Mouse (Mus musculus): ENCODE results near the gene Mrpl37.
"Not testable (repeated sequence)": the region's sequence is repeated elsewhere in the genome, so short reads cannot be mapped to it uniquely, and the experiment has no call there.

The Mrpl37 gene

DNA sequence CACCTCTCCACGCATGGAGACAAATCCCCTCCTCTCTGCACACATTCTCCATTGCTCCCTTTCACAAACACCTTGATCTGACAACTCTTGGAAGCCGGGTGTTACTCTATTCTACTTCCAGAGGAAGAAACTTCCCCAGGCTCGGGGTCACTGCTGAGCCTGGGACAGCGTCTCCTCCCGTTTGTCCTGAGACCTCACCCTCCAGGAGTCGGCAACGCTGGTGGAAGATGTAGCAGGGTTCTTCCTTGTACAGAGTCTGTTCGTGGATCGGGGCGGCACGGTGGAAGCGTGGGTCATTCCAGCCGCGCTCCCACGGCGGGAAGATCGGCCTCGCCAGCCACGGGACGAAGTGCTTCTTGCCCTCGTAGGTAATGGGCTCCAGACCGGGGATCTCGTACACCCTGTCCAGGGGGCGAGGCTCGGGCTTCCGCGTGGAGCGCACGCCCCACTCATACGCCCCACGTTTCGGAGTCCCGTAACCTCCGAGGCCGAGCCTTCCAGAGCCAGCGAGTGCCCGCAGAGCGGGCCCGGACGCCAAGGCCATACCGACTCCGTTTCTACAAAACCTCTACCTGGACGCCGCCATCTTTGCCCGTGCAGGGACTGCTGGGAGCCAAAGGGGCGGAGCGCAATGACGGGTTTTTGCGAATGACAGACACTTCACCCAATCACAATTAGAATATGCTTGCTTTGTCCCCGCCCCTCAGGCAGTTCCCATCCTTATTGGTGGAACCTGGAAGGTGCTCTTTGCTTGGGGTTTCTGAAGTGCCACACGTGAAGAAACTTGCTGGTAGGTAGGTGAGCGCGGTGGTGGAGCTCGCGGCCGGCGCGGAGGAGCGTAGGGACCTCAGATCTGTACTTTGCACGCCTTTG, at the start of gene Mrpl37, which contains the start of gene Cyb5rl:
Mrpl37 (minus strand) TSS at position 617 of the 873 bp plus-strand sequence.
Cyb5rl (plus strand) TSS at position 737 of the 873 bp plus-strand sequence.
- peak; percentile 96 for DNase-seq (ENCODE audit: low spot score)

DNA sequence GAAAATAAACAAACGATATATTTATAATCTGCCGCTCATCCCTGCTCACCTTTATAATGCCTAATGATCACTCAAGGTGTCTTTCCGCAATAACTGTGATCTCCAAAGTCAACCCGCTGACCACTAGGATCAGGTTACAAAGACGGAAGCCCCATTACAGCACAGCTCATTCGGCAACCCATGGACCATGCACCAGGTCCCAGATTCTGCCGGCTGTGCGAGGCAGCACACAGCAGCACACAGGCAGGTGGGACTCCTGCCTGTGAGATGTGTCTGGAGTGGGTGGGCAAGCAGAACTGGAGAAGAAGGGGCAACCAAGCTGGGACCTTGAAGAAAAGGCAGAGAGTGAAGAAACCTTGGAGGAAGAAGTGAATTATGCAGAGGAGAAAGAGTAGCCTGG, 47.6 kb upstream of the Mrpl37 start:
- DNase-seq (ENCODE audit: low spot score), result no peak

DNA sequence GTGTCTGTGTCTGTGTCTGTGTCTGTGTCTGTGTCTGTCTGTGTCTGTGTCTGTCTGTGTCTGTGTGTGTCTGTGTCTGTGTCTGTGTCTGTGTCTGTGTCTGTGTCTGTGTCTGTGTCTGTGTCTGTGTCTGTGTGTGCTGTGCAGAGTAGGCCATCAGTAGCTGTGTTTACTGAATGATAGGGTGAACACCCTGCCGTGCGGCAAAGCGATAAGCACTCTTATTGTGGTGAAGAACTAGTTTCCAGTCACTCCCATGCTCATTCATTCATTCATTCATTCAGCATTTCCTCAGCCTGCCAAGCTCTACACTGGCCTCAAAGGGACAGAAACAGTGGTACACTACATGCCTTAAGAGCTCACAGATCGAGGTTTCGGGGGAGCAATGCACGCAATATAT, 42.5 kb upstream of the Mrpl37 start:
- DNase-seq (ENCODE audit: low spot score), result not testable (repeated sequence)

DNA sequence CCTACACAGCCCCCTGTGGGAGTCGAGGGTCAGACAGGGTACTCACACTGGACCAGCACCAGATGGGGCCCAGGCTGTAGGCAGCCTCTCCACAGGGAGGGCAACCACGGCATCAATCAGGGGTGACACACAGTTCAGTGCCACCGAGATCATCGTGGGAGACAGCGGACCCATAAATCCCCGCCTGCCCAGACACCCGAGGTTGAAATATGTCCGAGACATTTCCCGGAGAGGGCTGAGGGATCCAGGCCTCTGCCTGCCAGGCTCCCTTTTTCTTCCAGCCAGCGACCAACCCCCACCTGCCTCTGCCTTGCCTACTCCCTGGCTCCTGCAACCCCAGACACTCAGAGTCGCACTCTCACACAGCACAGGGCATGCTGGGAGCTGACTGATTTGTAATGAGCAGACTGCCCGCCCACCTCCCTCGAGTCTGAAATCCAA, 41.6 kb upstream of the Mrpl37 start:
- DNase-seq (ENCODE audit: low spot score), result no peak

DNA sequence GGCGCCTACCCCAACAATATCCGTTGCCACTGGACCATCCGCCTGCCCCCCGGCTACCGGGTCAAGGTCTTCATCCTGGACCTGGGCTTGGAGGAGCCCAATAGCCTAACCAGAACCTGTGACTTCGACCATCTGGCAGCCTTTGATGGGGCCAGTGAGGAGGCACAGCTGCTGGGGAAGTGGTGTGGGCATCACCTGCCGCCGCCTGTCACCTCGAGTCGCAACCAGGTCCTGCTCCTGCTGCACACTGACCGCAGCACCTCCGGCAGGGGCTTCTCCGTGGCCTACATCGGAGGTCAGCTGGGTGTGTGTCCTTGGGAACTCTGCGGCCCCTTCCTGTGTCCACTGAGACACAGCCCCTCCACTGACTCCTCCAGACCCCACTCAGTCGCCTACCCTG, 40.1 kb upstream of the Mrpl37 start:
- DNase-seq (ENCODE audit: low spot score), result no peak

DNA sequence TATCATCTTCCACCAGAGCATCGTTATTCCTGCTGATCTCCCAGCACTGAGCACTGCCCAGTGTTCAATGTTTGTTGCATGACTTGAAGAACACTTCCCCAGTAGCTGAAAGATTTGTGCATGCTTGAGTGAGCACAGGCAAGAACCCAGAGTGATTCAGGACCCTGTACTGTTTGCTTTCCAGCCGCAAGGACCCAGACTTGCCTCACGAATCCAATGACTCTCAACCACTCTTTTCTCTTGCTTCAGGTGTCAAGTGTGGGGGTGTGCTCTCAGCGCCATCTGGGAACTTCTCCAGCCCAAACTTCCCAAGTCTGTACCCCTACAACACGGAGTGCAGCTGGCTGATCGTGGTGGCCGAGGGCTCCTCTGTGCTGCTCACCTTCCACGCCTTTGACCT, 35.6 kb upstream of the Mrpl37 start:
- DNase-seq (ENCODE audit: low spot score), result no peak

DNA sequence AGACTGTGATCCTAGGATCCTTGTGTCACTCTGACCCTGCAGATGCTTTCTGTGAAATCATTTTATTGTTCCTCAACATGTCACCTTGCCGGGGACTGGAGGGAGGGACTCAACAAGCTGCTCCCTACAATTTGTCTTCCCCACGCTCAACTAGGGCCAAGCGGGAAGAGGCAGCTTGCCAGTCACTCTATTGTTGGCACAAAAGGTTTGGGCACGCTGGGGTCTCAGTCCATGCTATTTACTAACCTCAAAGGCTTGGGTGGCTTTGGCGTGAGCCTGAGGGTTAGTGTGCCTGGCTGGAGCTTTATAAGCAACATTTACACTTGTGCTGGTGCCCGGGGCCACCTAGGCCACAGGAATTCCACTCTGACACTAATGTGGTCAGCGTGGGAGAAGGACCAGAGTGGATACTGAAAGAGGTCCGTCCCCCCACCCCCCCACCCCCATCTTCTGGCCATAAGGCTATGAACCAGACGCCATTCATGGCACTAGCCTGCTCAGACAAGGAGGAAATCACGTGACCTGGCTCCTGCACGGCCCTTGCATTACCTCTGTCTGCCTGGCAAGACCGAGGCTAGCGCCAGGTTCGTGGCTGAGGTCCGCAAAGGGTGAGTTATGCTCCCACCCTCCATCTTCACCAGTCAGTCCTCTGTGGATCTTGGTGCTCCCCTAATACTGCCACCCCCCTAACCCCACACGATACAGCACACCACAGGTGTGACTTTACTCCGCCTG, 32.3 kb upstream of the Mrpl37 start:
- no peak for DNase-seq (ENCODE audit: low spot score)

DNA sequence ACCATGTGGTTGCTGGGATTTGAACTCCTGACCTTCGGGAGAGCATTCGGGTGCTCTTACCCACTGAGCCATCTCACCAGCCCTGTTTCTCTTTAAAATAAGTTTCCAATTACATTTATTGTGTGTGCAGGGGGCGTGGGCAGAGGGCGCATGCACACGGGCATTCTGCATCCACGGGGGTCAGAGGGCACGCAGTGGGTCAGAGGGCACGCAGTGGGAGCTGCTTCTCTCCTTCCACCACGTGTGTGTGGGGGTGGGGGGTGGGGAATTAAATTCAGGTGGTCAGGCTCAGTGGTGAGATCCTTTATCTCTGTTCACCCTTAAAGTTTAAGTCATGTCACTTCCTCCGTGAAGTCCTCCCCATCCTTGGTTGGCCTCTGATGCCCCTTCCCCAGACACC, 31.7 kb upstream of the Mrpl37 start:
- DNase-seq (ENCODE audit: low spot score), result no peak

DNA sequence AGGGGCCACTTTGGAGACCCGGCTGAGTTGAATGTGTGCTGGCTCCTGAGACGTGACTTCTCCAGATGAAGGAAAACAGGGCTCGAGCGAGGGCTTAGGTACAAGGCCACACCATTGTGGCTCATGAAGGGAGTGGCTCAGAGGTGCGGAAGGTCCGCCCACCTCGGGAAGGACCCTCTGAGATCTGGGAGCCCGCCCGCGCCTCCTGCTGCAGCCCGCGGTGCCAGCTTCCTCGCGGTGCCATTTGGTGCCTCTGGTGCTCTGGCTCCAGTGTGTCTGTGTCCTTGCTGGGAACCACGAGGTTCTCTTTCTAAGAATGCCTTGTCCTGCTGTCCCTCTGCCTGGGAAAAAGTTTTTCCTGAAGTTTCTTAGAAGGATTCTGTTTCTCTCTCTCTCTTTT, 31.2 kb upstream of the Mrpl37 start:
- no peak for DNase-seq (ENCODE audit: low spot score)

DNA sequence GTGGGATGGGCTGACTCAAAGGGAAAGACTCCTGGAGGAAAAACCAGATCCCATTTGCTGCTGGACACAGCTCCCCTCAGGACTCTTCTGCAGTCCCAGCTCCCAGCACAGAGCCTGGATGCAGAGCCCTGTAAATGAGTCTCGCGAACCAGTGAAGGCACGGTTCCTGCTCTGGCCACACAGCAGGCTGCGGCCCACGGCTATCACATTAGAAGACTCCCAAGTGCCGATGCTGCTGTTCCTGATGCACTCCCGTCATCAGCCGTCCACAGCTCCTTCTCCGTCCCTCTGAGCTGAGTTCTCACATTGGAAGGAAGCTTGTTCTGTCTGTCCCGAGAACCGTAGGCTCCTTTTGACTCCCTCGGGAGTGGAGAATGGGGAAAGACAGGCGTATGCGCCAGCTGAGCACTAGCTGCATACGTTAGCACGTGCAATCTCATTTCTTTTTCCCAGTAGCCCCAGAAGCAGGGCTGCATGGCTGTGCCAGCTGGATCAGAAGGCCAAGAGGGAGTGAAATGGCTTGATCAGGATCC, 30.2 kb upstream of the Mrpl37 start, which contains the start of gene Cdcp2:
Cdcp2 (plus strand) TSS at position 51 of the 533 bp plus-strand sequence.
- DNase-seq (ENCODE audit: low spot score), result no peak

DNA sequence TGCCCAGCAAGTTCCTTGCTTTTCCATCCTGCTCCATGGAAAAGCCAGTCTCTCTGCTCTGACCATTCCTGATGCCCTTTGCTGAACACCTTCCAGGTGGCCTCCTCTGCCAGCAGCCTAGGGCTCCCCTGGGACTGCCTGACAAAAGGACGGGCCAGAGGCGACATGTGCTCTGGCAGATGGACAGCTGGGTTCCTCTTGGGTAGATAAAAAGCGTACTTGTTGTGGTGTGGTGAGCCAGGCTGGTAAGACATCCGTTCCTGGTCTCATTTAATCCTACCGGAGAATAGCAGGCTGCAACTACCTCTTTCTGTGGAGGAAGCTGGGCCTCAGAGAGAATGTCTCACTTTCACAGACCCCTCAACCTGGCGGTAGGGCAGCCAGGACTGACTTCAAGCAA, 29.4 kb upstream of the Mrpl37 start:
- DNase-seq (ENCODE audit: low spot score), result no peak

DNA sequence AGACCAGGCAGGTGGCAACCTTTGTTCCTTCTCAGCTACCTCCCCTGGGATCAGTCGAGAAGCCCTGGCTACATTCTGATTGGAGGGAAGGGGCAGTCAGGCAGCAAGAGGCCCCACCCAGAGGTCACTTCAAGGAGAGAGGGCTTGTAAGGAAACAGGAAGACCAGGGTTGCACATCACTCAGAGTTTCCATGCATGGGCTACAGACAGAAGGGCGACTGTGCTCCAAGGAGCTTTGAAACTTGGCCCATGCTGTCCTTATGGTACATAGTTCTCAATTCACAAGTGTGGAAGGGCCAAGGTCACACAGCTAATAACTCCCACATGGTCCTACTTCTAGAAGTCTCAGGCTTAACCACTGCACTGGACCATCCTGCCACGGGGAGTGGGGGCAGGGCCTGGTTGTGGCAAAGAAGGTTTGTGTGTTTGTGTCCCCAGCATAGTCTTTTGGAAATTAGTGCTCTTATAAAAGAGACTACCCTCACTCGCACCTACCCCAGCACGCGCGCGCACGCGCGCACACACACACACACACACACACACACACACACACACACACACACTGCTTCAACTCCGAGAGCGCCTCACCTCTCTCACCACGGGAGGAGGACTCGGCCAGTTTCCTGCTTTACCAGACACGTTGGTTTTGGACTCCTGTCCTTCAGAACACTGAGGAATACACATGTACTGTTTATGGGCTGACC, 28.0 kb upstream of the Mrpl37 start:
- DNase-seq (ENCODE audit: low spot score), result no peak

DNA sequence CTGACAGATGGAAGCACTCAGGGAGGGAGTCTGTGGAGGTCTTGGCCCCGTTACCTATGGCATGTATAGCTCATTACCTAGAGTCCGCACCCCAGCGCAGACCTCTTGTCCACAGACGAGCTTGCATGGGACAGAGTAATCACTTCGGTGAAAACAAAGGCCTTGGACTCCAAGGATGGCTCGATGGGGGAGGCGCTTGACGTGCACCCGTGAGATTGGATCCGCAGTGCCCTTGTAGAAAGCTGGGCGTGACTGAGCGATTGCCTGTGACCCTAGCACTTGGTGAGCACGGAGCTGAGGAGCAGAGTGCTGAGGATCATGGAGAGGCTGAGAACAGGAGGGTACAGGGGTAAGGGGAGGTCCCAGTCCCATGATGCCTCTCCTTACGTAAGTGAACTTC, 25.0 kb upstream of the Mrpl37 start:
- no peak for DNase-seq (ENCODE audit: low spot score)

DNA sequence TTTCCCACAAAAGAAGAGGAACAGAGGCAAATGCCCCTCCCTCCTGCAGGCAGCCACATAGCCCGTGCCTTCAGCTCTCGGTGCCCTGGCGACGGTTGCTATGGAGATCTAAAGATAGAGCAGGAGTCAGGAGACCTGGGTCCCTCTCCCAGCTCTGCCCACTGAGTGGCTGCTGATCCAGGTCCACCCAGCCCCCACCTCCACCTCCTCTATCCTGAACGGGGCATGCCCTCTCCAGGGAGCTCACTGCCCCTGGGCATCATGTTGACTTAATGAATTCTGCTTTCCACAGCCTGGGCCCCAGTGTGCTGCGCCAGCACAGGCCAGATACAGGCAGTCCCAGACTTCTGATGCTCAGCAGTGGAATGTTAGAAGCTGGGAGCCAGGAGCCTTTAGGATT, 18.2 kb upstream of the Mrpl37 start:
- DNase-seq (ENCODE audit: low spot score), result peak; percentile 79

DNA sequence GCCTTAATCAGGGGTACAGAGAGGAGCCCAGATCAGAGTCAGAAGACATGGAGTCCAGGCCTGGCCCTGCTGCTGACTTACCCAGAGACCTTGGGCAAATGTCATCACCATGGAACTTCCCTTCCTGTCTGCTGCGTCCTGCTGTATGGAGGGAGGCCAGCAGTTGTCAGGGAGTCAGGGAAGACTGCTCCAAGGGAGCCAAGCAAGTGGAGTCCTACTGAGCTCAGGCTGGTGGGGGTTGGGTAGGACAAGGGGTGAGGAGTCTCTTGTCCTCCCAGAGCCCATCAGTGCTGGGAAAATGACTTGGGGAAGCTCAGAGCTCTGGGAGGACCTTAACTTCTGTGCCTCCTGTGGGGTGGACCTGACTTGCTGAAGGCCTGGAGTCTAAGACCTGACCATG, 17.7 kb upstream of the Mrpl37 start:
- DNase-seq (ENCODE audit: low spot score), result no peak

DNA sequence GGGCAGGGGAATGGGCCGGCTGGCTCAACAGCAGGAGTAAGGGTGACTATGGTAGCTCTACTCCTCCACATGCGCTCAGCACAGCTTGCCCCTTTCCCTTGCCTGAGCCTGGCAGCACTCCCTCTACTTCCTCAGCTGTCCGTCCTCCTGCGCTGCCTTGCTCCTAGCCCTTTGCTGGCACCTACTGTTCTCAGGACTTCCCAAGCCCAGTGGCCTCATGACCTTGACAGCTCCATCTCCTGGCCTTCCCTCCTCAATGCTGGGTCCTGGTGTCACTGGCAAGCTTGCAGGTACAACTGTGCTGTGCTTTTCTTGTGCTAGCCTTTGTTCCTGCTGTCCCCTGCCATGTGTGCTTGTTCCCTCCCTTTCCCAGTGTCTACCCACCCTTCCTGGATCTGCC, 16.5 kb upstream of the Mrpl37 start:
- DNase-seq (ENCODE audit: low spot score), result no peak

DNA sequence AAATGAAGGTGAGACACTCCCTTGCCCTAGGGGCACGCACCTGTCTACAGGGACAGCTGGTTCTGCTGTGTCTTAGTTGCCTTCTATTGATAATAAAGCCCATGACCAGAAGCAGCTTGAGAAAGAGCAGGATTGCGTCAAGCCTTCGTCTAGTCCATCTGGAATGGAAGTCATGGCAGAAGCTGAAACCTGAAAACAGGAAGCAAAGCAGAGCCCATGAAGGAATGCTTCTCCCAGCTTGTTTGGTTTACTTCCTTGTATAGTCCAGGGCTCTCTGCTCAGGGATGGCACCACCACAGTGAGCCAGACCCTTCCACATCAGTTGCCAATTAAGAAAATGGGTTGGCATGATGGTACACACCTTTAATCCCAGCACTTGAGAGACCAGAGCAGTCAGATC, 15.5 kb upstream of the Mrpl37 start:
- no peak for DNase-seq (ENCODE audit: low spot score)

DNA sequence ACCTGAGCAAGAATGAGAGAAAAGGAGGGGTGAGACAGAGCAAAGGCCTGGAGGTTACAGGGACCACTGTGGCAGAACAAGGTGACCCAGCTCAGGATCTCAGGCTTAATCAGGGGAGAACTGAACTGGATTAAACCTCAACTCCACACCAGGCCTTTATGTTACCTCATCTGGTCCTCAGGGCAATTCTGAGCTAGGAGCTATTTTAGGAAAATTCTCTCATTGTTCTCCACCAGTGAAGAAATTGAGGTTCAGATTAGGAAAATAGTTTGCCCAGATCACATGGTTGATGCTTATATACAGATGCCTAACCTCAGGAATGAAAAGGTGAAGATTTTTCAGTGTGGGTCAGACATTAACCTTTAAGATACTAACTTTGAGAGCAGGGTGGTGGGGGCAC, 13.0 kb upstream of the Mrpl37 start:
- no peak for DNase-seq (ENCODE audit: low spot score)

DNA sequence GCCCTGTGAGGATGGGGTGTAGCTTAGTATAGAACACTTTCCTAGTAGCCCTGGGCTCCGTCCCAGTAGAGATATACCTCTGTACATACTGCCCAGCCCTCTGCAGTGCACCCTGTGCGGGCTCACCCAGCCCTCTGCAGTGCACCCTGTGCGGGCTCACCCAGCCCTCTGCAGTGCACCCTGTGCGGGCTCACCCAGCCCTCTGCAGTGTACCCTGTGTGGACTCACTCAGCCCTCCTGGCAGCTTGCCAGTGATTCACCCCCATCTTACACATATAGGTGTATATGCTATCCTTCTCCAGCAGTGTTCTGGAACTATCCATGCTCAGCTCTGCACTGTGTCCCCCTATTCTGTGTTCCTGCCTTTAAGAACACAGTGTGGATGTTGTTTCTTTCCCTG, 12.2 kb upstream of the Mrpl37 start:
- no peak for DNase-seq (ENCODE audit: low spot score)

DNA sequence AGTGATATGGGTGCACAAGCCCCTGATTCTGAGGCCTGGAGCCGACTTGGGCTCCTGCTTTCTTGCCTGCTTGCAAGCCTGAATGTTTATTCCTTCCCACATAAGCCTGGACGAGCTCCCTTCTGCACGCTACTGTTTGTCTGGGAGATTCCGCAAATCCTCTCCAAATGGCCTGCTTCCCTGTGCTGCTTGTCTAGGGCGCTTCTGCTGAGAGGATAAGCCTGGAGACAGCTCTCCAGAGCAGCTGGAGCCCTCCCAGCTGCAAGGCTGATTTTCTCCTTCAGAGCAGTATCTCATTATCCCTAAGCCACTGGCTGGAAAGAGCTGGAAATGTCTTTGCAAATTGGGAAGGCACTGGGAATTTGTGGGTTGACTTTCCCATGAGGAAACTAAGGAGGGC, 8.8 kb upstream of the Mrpl37 start:
- DNase-seq (ENCODE audit: low spot score), result no peak

DNA sequence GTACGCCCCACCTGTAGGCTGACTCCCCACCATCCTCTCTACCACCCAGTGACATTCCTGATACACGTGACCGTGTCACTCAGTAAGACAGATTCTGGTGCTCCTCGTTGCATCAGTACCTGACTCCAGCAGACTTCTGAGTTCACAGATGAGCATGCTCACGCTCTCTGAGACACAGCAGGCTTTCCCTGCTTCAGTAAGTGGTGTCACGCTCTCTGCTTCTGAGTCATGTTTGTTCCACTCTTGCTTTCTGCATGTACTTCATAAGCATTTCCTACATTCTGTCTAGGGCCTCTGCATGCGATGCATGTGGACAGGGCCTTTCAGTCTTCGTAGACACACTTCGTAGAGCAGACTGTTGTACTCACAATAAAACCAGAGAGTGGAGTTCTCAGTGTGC, 5.7 kb upstream of the Mrpl37 start:
- no peak for DNase-seq (ENCODE audit: low spot score)

DNA sequence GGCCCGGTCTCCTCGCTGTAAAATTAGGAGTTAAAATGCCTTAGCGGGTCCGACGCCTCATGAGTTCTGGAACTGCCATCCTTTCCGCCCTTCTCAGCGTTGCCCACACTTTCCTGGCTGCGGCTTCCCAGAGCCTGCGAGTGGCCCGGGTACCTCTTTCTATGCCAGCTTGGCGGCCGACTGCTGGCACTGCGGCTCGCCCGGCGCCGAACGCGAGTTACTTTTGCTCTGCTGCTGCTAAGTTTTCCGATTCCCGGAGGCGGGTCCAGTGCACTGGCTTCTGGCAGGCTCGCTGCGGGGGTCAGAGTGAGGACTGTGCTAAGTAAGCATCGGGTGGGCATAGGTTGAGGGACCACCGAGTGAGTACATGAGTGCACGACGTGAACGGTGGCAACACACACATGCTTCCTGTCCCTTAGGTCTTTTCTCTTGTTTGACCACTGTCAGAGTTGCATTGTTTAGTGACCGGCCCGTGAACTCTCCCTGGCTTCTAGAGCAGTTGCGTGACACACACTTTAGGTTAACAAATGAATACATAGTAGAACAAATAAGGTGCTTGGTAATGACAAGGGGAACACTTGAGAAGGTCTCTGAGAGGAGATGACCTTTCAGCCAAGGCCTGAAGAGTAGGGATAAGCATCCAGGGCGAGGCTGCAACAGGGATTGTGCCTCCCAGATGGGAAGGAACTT, 628 bp upstream of the Mrpl37 start:
- no peak for DNase-seq (ENCODE audit: low spot score)

All from layer of hippocampus, adult 11-12 months (tissue).